Mouse (Mus musculus): ENCODE data around the gene Fam234b. TPM values are rescaled to one million over a fixed set of nuclear protein-coding genes. Genes with fewer than 3 reads are reported as not detected.
A peak's percentile ranks its signal among the peaks of the same experiment; 100 is the strongest.

Gene Fam234b
- total RNA-seq, 1 experiment from 2014 or later: 28.7 TPM

- DNase-seq: no peak
Measured at GRCm38 (mm10) chr6:135228465-135228941, 30.7 kb downstream of the Fam234b start.

- DNase-seq: no peak
Measured at GRCm38 (mm10) chr6:135230586-135230985, 32.8 kb downstream of the Fam234b start.

- DNase-seq: no peak
Measured at GRCm38 (mm10) chr6:135232443-135233182, 34.8 kb downstream of the Fam234b start.

GRCm38 (mm10) chr6:135235742-135236141 lies 38.0 kb downstream of the Fam234b start:
- DNase-seq: no peak

- DNase-seq: no peak
Measured at GRCm38 (mm10) chr6:135236576-135236975, 38.8 kb downstream of the Fam234b start.

- DNase-seq: peak; percentile 25
Measured at GRCm38 (mm10) chr6:135237326-135237725, 39.5 kb downstream of the Fam234b start.

GRCm38 (mm10) chr6:135238211-135238610 lies 40.4 kb downstream of the Fam234b start:
- no peak for DNase-seq

- no peak for DNase-seq
Measured at GRCm38 (mm10) chr6:135240361-135240760, 42.6 kb downstream of the Fam234b start.

- DNase-seq: no peak
Measured at GRCm38 (mm10) chr6:135245586-135245985, 47.8 kb downstream of the Fam234b start.

- DNase-seq: no peak
Measured at GRCm38 (mm10) chr6:135247861-135248260, 50.1 kb downstream of the Fam234b start.

- peak; percentile 82 for DNase-seq
Measured at GRCm38 (mm10) chr6:135249846-135250531, 52.2 kb downstream of the Fam234b start.

- peak; percentile 28 for DNase-seq
Measured at GRCm38 (mm10) chr6:135250926-135251699, 53.3 kb downstream of the Fam234b start.

GRCm38 (mm10) chr6:135251849-135252727 lies 54.3 kb downstream of the Fam234b start:
- peak; percentile 74 for DNase-seq

GRCm38 (mm10) chr6:135252728-135253077 lies 54.9 kb downstream of the Fam234b start:
- DNase-seq: peak; percentile 92

GRCm38 (mm10) chr6:135254153-135254552 lies 56.4 kb downstream of the Fam234b start, which contains the start of gene Gsg1:
Gene Gsg1 (minus strand): TSS chr6:135254351.
- no peak for DNase-seq

GRCm38 (mm10) chr6:135260435-135260834 lies 62.7 kb downstream of the Fam234b start:
- no peak for DNase-seq

- DNase-seq: no peak
Measured at GRCm38 (mm10) chr6:135261124-135261523, 63.3 kb downstream of the Fam234b start.

- DNase-seq: no peak
Measured at GRCm38 (mm10) chr6:135262565-135262964, 64.8 kb downstream of the Fam234b start.

GRCm38 (mm10) chr6:135264136-135264535 lies 66.4 kb downstream of the Fam234b start:
- DNase-seq: no peak

GRCm38 (mm10) chr6:135266056-135266455 lies 68.3 kb downstream of the Fam234b start:
- no peak for DNase-seq

- no peak for DNase-seq
Measured at GRCm38 (mm10) chr6:135267221-135267620, 69.4 kb downstream of the Fam234b start.

- DNase-seq: no peak
Measured at GRCm38 (mm10) chr6:135268392-135268791, 70.6 kb downstream of the Fam234b start.

Measured in adrenal gland, postnatal 14 days (tissue).